Mouse (Mus musculus) cerebellum, adult 2 months (tissue): ENCODE results near the gene Aph1a.

Source experiments
- CTCF ChIP-seq: fragments of 200-500 bp; IDR thresholded peaks from 2 replicates; pipeline ENCODE4 v1.5.1; 2011; ENCODE audit warnings: low read depth, mild to moderate bottlenecking, control low read depth, low read length, moderate library complexity, borderline replicate concordance; ENCODE audit not compliant: insufficient read depth
- POLR2A ChIP-seq: fragments of 200-500 bp; IDR thresholded peaks from 2 replicates; pipeline ENCODE4 v1.6.1; 2011; ENCODE audit warnings: low read length, control low read depth, borderline replicate concordance; ENCODE audit not compliant: insufficient read depth

DNA sequence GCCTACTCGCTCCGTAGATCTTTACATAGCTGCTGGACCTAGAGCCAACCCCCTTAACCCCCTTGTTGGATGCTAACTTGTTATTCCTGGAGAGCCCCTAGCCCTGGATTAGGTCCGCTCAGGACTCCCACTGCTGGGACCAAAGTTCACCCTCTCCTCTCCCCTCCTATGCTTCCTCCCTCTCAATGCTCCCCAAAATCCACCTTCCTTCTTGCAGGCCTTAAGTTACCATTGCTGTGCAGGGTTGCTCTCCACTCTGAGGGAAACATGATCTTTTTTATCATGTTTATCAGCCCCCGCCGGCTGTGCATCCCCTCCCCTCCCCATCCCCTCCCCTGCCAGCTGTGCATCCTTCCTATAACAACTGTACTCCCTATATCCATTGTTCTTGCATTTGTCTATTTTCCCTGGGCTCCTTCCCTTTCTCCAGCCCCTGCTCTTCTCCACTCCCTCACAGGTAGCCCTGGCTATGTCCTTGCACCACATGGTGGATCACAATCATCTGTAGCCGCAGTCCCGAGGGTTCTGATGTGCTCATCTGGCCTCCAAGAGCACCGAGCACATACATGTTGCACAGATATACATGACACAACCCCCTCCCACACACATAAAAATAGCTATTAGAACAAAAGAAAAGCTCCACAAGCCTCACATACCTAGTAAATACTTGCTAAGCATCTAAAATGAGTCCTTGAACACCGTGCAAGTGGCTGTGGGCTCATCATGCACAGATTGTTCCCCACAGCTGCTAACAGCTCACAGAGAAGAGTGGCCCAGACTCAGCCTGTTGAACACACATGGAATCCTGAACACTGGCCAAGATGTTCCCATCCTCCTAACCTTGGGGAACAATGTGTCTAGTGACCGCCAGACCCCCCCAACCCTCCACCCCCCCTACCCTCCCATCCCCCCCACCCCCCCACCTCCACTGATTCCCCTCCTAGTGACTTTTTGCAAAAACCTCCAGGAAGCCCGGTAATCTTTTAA is 1.4 kb upstream of the Aph1a start:
- no peak for TF ChIP-seq POLR2A
- TF ChIP-seq CTCF: no peak
